Mouse (Mus musculus) heart, postnatal 0 days (tissue): Measurements from ENCODE around the gene Ablim1. TPM values are rescaled to one million over a fixed set of nuclear protein-coding genes. Genes with fewer than 3 reads are reported as not detected.

Experiments used
- ATAC-seq: fragments of 200-750 bp; cut with Nextera tagmentation; 2 replicates; pipeline ENCODE4 v1.8.0; 2017; ENCODE audit warnings: low read depth, moderate number of reproducible peaks, moderate library complexity; ENCODE audit not compliant: insufficient read depth
- DNase-seq: peaks from one replicate; pipeline ENCODE4 v3.0.0-alpha.2; 2016; ENCODE audit warnings: low spot score
- H3K27ac ChIP-seq: fragments of 300-500 bp; sonication (generic); 2 replicates; pipeline ENCODE4 v1.5.1; 2014; ENCODE audit warnings: low read depth, mild to moderate bottlenecking
- H3K27me3 ChIP-seq: fragments of 300-500 bp; sonication (generic); 2 replicates; pipeline ENCODE4 v1.6.1; 2014; ENCODE audit warnings: low read length, mixed read lengths; ENCODE audit not compliant: control insufficient read depth, insufficient read depth
- H3K36me3 ChIP-seq: fragments of 300-500 bp; sonication (generic); replicated peaks from 2 replicates; pipeline ENCODE4 v1.6.1; 2014; ENCODE audit warnings: low read length, mixed read lengths; ENCODE audit not compliant: control insufficient read depth, insufficient read depth
- H3K4me1 ChIP-seq: fragments of 300-500 bp; sonication (generic); 2 replicates; pipeline ENCODE4 v1.6.1; 2014; ENCODE audit warnings: antibody characterized with exemption; ENCODE audit not compliant: control insufficient read depth, insufficient read depth
- H3K4me2 ChIP-seq: fragments of 300-500 bp; sonication (generic); 2 replicates; pipeline ENCODE4 v1.6.1; 2014; ENCODE audit warnings: low read depth, mild to moderate bottlenecking, low read length, moderate library complexity
- H3K4me3 ChIP-seq: fragments of 300-500 bp; sonication (generic); 2 replicates; pipeline ENCODE4 v1.5.1; 2014; ENCODE audit warnings: low read depth, low read length
- H3K9ac ChIP-seq: fragments of 300-500 bp; sonication (generic); replicated peaks from 2 replicates; pipeline ENCODE4 v1.6.1; 2014; ENCODE audit warnings: low read depth, low read length, mixed read lengths
- H3K9me3 ChIP-seq: fragments of 300-500 bp; sonication (generic); replicated peaks from 2 replicates; pipeline ENCODE4 v1.6.1; 2016; ENCODE audit warnings: low read length; ENCODE audit not compliant: control insufficient read depth
- CTCF ChIP-seq: IDR thresholded peaks from 2 replicates; pipeline ENCODE4 v1.5.1; 2016; ENCODE audit warnings: antibody characterized with exemption, control low read depth, low read depth
- EP300 ChIP-seq: IDR thresholded peaks from 2 replicates; pipeline ENCODE4 v1.6.1; 2016; ENCODE audit warnings: antibody characterized with exemption, low read depth
- WGBS: fragments of 180-500 bp; shearing (Covaris S2); extraction: QIAGEN DNeasy Blood & Tissue Kit; methylation state at CpG from one replicate; pipeline ENCODE4 v1.1.7; 2014; 5-methylcytosine and 5-hydroxymethylcytosine counted together
- polyA plus RNA-seq: library from polyadenylated mRNA; unstranded; fragments of >200 nt; fragmentation: Nextera tagmentation; extraction: Ambion mirVana; gene quantifications from 2 replicates; pipeline ENCODE4 v1.2.1, GENCODE M21; 2015
- total RNA-seq: library from RNA; depleted of rRNA; stranded (reverse); fragments of >200 nt; gene quantifications from 2 replicates; pipeline ENCODE4 v1.2.3, GENCODE M21; 2014; ENCODE audit warnings: low replicate concordance

The Ablim1 gene
- total and polyA plus RNA-seq, 2 experiments from 2014 or later = 106 to 235 TPM

- Histone ChIP-seq H3K9me3 (no peaks in the 10 kb centered on the region), H3K9ac (no peak overlapping the region), H3K4me2 (no peak overlapping the region), H3K27ac (peak overlapping the region; percentile 90), H3K27me3 (no peaks in the 10 kb centered on the region), H3K36me3 (no peaks in the 10 kb centered on the region), H3K4me1 (peaks cover 74% of the 10 kb centered on the region), H3K4me3 (no peak overlapping the region)
- WGBS = 29% methylated on average over 7 of the region's 7 CpGs
- peak; percentile 47 for DNase-seq
- ATAC-seq = peak; percentile 60
- TF ChIP-seq EP300 (peak; percentile 68; the same call in 1 of the 2 replicates), CTCF (no peak)
Observed at GRCm38 (mm10) chr19:57204101-57204500, 110.6 kb downstream of the Ablim1 start.

DNA sequence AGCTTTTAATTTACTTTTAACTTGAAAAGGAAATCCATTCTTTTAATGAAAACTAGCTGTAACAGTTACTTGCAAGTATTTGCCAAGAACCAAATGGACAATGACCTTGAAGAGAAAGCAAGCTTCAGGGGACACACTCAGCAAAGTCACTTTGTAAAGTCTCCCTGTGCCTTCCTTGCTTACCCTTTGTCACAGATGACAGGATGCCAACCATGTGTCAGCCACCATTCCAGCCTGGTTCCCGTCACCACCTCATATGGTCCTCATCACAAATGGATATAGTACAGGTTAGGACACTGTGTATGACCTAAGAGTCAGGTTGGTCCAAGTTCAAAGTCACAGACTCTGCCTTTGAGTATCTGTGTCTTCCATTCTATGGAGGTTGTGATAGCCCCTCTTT lies 112.2 kb downstream of the Ablim1 start:
- DNase-seq (peak; percentile 80), ATAC-seq (peak; percentile 73)
- WGBS = 52% methylated on average over 1 of the region's 1 CpGs
- Histone ChIP-seq H3K9ac (no peak overlapping the region), H3K9me3 (no peaks in the 10 kb centered on the region), H3K4me3 (no peak overlapping the region), H3K4me2 (no peak overlapping the region), H3K27me3 (no peaks in the 10 kb centered on the region), H3K4me1 (peaks cover 75% of the 10 kb centered on the region), H3K27ac (peak overlapping the region; percentile 90), H3K36me3 (no peaks in the 10 kb centered on the region)
- TF ChIP-seq CTCF (no peak), EP300 (no peak; the same call in 1 of the 2 replicates)

- no peaks in the 10 kb centered on the region for H3K9me3 ChIP-seq
- no peak for TF ChIP-seq CTCF
- no peak for TF ChIP-seq EP300
- no peaks in the 10 kb centered on the region for H3K27me3 ChIP-seq
- DNase-seq = no peak
- H3K4me1 ChIP-seq = peaks cover 67% of the 10 kb centered on the region
- no peak overlapping the region for H3K4me2 ChIP-seq
- ATAC-seq = no peak
- no peaks in the 10 kb centered on the region for H3K36me3 ChIP-seq
- no peak overlapping the region for H3K9ac ChIP-seq
- H3K27ac ChIP-seq = peak overlapping the region; percentile 90
- WGBS = 77% methylated on average over 8 of the region's 8 CpGs
- no peak overlapping the region for H3K4me3 ChIP-seq
Observed at GRCm38 (mm10) chr19:57201090-57201483, 113.6 kb downstream of the Ablim1 start.

GRCm38 (mm10) chr19:57200477-57201089 lies 114.1 kb downstream of the Ablim1 start:
- H3K27ac ChIP-seq = peak overlapping the region; percentile 90
- H3K4me3 ChIP-seq = no peak overlapping the region
- no peaks in the 10 kb centered on the region for H3K36me3 ChIP-seq
- H3K27me3 ChIP-seq = no peaks in the 10 kb centered on the region
- ATAC-seq = peak; percentile 33
- no peak for DNase-seq
- no peak overlapping the region for H3K4me2 ChIP-seq
- 45% methylated on average over 12 of the region's 12 CpGs for WGBS
- H3K4me1 ChIP-seq = peaks cover 67% of the 10 kb centered on the region
- no peaks in the 10 kb centered on the region for H3K9me3 ChIP-seq
- TF ChIP-seq EP300 (0 out of 2 replicates have a peak, but pooled peaks have one; percentile 50), CTCF (no peak)
- H3K9ac ChIP-seq = no peak overlapping the region

DNA sequence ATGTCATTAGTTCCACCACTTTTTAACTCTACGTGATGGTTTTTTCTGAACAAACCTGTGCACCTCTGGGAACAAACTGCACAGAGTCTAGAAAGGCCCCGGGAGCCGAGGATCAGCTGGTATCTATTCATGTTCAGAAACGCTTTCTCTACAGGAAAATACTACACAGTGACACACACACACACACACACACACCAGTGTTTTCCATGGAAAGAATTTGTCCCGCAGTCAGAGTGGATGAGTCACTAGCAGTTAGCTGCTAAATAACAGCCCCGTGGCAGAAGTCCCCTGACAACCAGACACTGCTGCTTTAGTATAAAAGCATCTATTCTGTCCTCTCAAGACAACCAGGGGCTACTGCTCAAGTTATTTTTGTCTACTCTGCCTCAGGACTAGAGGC lies 115.4 kb downstream of the Ablim1 start:
- no peaks in the 10 kb centered on the region for H3K27me3 ChIP-seq
- WGBS = 14% methylated on average over 6 of the region's 6 CpGs
- H3K36me3 ChIP-seq = no peaks in the 10 kb centered on the region
- TF ChIP-seq CTCF (no peak), EP300 (peak; percentile 44; the same call in 1 of the 2 replicates)
- H3K27ac ChIP-seq = peak overlapping the region; percentile 90
- ATAC-seq = no peak
- H3K9ac ChIP-seq = no peak overlapping the region
- no peak overlapping the region for H3K4me3 ChIP-seq
- H3K4me2 ChIP-seq = 0 out of 2 replicates have a peak overlapping the region, but pooled peaks have one; percentile 1
- H3K4me1 ChIP-seq = peaks cover 70% of the 10 kb centered on the region
- DNase-seq = peak; percentile 74
- no peaks in the 10 kb centered on the region for H3K9me3 ChIP-seq

DNA sequence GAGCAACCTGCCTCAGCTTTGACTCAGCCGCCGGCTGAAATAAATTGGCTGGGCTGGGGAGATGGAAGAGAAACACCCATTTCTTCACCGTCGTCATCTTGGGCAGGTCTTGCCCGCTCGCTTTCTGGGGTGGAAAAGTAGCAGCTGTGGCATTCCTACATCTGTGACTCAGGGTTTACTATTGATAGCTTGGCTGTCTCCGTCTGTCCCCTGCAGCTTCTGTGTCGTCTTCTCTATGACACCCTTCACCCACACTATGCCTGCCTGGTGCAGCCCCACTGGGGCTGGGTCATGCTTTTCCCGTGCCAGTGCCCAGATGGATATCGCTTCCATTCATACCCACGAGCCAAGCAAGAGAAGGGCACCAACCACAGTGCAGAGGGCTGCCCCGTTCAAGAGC lies 116.2 kb downstream of the Ablim1 start:
- TF ChIP-seq EP300 = no peak
- no peak for TF ChIP-seq CTCF
- peak overlapping the region; percentile 1; the same call in 1 of the 2 replicates for H3K4me2 ChIP-seq
- H3K9me3 ChIP-seq = no peaks in the 10 kb centered on the region
- H3K4me1 ChIP-seq = peaks cover 65% of the 10 kb centered on the region
- 38% methylated on average over 12 of the region's 12 CpGs for WGBS
- peak overlapping the region; percentile 90 for H3K27ac ChIP-seq
- H3K4me3 ChIP-seq = no peak overlapping the region
- H3K36me3 ChIP-seq = no peaks in the 10 kb centered on the region
- H3K9ac ChIP-seq = no peak overlapping the region
- no peak for ATAC-seq
- no peaks in the 10 kb centered on the region for H3K27me3 ChIP-seq
- no peak for DNase-seq
